Mouse (Mus musculus) liver, embryonic 14.5 days (tissue): Measurements from ENCODE around the gene Pla2r1.

Experiments used
- CTCF ChIP-seq: IDR thresholded peaks from 2 replicates; pipeline ENCODE4 v1.5.1; 2016; ENCODE audit warnings: antibody characterized with exemption, low read depth, control low read depth
- EP300 ChIP-seq: IDR thresholded peaks from 2 replicates; pipeline ENCODE4 v1.6.1; 2016; ENCODE audit warnings: antibody characterized with exemption, low read depth

- no peak for TF ChIP-seq EP300
- TF ChIP-seq CTCF = no peak
Measured at GRCm38 (mm10) chr2:60534755-60535154, 18.4 kb downstream of the Pla2r1 start.
